Mouse (Mus musculus): ENCODE measurements around the gene Arv1.
A peak's percentile ranks its signal among the peaks of the same experiment; 100 is the strongest.

The Arv1 gene

DNA sequence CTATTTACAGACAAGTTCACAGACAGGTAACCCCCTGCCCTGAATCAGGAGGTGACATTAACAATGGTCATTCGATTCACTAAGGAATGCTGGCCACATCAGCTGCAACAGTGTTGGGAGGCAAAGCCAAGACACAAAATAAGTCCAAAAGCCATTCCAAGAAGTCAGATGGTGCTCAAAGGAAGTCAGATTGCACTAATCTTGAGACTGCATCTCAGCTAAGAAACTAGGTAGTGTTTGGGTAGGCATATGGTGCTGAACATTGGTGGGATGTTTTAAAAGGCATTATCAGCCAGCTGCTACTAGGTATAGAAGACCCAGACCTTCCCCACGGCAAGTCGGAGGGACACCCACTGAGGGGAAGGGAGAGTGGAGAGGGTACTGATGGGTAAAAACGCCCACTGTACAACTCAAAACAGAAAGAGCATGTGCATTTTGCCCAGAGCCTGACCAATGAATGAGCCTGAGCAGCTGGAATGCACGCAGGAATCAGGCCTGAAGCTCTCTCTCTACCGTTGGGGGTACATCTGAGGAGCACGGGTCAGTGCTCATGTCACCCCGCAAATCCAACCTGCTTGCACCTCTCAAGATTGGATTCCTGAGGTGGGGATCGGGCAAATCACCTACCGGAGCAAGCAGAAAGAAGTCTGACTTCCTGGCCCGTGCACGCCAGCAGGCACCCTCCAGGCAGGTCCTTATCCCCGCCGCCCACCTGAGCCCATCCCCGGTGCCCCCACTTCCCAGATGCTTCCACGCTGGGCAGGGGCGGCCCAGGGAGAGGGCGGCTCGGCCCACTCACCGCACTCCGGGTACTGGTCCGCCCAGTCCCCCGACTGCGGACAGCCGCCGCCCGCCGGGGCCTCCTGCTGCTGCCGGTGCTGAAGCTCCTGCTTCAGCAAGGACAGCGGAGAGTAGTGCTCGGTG lies 739 bp upstream of the Arv1 start:
- DNase-seq (ENCODE audit: low read depth, low spot score): no peak

GRCm38 (mm10) chr8:124724301-124724700 lies 2.4 kb downstream of the Arv1 start:
- no peak for DNase-seq (ENCODE audit: low read depth, low spot score)

DNA sequence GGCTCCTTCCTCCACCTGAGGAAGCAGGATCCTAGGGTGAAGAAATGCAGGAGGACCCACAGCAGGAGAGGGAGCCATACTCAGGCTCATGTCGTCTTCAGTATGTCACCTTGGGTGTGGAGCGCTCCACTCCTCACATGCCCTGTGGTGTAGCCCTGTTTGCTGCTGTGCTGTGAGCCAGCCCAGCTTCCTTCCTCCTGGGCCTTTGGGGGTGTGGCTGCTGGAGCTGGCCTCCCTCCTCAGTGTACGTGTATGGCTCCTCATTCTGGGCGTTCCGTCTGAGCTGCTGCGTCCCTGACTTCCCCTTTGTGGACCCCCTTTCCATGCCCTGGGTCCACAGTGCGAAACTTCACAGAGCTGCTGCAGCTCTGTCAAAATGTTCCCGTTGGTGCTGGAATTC lies 10.9 kb downstream of the Arv1 start:
- DNase-seq (ENCODE audit: low read depth, low spot score): no peak

GRCm38 (mm10) chr8:124735371-124735911 lies 13.5 kb downstream of the Arv1 start:
- no peak for DNase-seq (ENCODE audit: low read depth, low spot score)

- peak; percentile 11 for DNase-seq (ENCODE audit: low read depth, low spot score)
Measured at GRCm38 (mm10) chr8:124739268-124739667, 17.3 kb downstream of the Arv1 start.

DNA sequence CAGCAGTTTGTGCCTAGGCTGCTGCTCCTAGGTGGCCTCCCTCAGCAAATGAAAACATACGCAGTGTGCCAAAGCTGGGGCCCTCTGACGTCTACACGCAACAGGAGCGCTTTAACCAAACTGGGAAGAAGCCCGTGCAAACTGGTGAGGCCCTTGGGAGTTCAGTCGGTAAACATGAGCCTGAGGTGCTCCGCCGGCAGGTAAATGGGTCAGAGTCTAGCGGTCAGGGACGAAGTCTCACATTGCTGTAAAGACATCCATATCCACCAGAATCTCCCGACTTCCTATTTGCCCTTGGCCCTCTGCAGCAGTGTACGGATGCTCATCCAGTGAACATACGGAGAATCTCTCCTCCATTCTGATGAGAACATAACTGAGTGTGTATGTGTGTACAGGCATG lies 24.7 kb downstream of the Arv1 start:
- DNase-seq (ENCODE audit: low read depth, low spot score): no peak

- DNase-seq (ENCODE audit: low read depth, low spot score): no peak
Measured at GRCm38 (mm10) chr8:124751191-124751590, 29.3 kb downstream of the Arv1 start.

GRCm38 (mm10) chr8:124751709-124752173 lies 29.8 kb downstream of the Arv1 start, which contains the start of gene Fam89a:
Gene Fam89a, minus strand, starts transcription at chr8:124751832.
- DNase-seq (ENCODE audit: low read depth, low spot score): no peak

- no peak for DNase-seq (ENCODE audit: low read depth, low spot score)
Measured at GRCm38 (mm10) chr8:124752325-124752862, 30.5 kb downstream of the Arv1 start.

DNA sequence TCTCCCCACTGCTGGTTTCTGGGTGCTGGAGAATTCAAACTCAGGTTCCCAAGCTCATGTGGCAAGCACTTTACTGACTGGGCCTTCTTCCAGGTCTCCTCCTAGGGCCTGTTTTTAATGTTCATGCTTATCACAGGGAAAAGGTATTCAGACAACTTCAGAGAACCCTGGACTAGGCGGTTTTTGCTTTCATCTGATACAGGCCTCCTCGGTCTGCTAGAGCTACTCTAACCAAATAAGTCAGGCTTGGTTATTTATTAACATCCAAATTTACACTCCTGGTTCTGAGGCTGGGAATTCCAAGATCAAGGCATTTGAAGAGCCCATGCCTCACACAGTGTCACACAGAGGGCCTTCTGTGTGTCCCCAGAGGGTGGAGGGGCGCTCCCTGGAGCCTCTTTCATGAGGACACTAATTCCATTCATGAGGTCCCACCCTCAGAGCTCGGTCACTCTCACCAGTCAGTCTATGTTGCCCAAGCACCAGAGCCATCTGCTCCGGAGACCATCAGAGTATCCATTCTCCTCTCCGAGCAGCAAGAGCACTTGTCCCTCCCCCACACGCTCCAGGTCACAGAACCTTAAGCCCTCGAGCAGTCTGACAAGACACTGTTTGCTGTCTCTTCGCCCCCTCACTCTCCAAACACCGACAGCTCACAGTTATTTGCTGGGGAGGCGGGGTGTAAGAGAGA lies 32.3 kb downstream of the Arv1 start:
- DNase-seq (ENCODE audit: low read depth, low spot score): peak; percentile 17

GRCm38 (mm10) chr8:124754792-124755190 lies 32.9 kb downstream of the Arv1 start:
- DNase-seq (ENCODE audit: low read depth, low spot score): no peak

GRCm38 (mm10) chr8:124755481-124755880 lies 33.5 kb downstream of the Arv1 start:
- DNase-seq (ENCODE audit: low read depth, low spot score): no peak

- DNase-seq (ENCODE audit: low read depth, low spot score): no peak
Measured at GRCm38 (mm10) chr8:124756153-124756552, 34.2 kb downstream of the Arv1 start.

DNA sequence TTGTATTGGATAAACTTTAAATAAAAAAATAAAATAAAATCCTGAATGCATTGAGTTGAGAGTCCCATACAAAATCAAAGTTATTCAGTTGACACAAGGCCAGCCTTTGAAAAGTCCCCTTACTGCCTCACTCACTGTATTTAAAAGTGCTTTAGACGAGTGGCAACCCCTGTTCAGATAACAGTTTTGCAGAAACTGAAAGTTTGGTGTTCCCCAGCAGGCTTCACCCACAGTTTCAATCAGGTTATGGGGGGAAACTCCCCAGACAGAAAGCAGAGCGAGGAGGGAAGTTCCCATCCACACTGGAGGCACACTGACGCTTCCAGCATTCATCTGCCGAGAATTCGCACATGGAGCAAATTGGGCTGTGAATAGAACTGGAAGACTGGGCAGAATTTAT lies 34.7 kb downstream of the Arv1 start:
- DNase-seq (ENCODE audit: low read depth, low spot score): no peak

GRCm38 (mm10) chr8:124758544-124758943 lies 36.6 kb downstream of the Arv1 start:
- no peak for DNase-seq (ENCODE audit: low read depth, low spot score)

DNA sequence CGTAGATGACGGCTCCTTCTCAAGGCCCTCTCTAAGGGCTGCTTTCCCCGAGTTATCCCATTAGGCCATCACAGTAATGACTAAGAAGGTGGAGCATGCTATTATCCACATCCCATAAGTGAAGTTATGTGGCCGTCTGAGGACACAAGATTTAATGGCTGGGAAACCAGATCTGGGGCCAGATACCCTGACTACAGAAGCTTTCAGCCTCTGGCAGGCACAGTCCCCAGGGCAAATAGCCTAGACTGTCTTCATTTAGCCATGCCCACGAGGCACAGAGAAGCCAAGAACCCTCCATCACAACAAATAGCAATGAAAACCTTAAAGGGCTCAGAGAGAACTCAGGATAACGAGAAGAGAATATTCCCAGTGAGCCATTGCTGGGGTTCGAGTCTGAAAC lies 41.1 kb downstream of the Arv1 start:
- DNase-seq (ENCODE audit: low read depth, low spot score): no peak

GRCm38 (mm10) chr8:124772389-124772788 lies 50.5 kb downstream of the Arv1 start:
- no peak for DNase-seq (ENCODE audit: low read depth, low spot score)

DNA sequence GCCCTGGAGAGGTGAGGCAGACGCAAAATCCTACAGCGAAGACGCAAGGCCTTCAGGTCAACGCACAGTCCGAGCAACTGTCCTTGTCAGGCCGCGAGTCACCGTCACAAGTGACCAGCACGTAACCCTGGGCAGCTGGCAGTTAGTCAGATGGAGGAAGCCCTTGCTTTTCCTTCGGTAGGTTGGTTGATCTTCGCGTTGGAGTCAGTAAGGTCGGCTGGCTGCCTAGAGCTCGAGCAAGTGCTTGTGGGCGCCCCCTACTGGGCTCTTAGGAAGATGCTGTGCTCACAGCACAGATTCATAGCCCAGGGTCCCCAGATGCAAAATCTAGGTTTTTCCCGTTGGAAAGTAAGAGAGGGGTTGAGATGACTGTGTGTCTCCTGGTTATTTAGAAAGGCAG lies 53.8 kb downstream of the Arv1 start:
- no peak for DNase-seq (ENCODE audit: low read depth, low spot score)

GRCm38 (mm10) chr8:124780236-124780635 lies 58.3 kb downstream of the Arv1 start:
- DNase-seq (ENCODE audit: low read depth, low spot score): peak; percentile 55

- DNase-seq (ENCODE audit: low read depth, low spot score): no peak
Measured at GRCm38 (mm10) chr8:124782431-124782830, 60.5 kb downstream of the Arv1 start.

DNA sequence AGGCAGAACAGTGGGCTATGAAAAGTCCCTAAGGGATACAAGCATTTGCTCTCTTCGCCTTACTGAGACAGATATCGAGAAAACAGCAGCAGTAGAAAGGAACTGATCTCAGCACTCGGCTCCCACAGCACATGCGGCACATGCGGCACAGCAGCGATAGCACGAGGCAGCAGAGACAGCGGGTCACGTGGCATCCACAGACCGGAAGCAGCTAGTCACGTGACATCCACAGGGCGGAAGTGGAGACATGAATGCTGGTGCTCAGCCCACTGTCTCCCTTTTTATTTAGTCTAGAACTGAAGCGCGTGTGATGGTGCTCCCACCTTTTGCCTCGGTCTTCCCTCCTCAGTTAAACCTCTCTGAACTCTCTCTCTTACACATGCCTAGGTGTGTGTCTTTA lies 61.3 kb downstream of the Arv1 start:
- no peak for DNase-seq (ENCODE audit: low read depth, low spot score)

All from telencephalon, adult 2 months (tissue).